Mouse (Mus musculus) kidney, postnatal 10 days (tissue): Measurements from ENCODE around the gene Mogat2.

Experiments used
- DNase-seq: peaks from one replicate; pipeline ENCODE4 v3.0.0; 2021; ENCODE audit warnings: mixed read lengths

Mogat2 gene

GRCm38 (mm10) chr7:99238417-99238816 is at the start of gene Mogat2:
TSS of gene Mogat2 (minus strand) at chr7:99238619.
- peak; percentile 56 for DNase-seq

DNA sequence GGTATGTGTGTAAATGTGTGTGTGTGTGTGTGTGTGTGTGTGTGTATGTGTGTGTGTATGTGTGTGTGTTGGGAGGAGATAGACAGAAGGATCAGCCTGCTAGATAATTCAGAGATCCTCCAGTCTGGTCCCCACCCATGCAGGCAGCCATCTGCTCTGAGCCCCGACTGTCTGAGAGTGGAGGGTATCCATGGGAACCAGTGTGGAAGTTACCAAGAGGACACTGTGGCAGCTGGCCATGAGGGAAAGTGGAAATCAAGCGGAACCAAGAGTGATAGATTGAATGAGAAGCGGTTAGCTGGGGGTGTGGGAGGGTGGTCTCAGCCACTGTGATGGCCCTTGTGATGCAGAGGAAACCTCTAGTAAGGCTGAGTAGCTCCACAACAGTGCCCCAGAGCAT is 48.9 kb upstream of the Mogat2 start:
- no peak for DNase-seq

DNA sequence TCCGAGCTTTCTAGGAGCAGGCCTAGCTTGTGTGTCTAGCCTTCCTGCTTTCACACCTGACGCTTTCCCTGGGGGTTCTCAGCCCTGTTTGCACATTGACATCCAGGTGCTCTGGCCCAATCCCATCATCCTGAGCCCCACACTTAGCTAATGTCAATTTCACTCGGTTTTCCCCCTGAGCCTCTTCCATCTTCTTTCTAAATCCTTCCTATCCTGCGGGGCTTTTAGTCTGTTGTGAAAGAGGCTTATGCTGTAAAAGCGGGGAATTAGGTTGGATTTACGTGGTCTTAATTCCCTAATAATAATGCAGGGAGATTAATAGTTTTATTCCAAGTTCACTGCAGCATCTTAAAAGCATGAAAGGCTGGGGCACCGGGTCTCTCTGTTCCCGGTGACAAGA is 41.2 kb upstream of the Mogat2 start:
- DNase-seq = no peak

DNA sequence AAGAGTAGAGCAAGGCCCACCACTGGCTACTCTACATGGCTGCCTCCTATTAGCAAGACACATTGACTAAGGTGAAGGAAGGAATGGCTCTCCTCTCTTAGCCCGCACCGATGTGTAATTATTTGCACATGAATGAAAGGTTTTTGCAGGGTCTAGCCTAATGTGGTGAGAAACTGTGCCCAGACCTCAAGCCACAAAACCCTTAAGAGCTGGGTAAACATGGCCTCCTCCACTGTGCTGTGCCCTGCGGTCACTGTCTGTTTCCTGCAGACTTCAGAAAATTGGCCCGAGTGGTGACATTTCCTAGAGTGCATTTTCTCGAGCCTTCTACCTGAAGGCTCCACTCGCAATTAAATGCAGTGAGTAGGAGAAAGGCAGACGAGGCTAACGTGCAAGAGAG is 39.9 kb upstream of the Mogat2 start:
- DNase-seq = no peak

- DNase-seq = no peak
Observed at GRCm38 (mm10) chr7:99276679-99277078, 38.3 kb upstream of the Mogat2 start.

GRCm38 (mm10) chr7:99275131-99275530 is 36.7 kb upstream of the Mogat2 start:
- no peak for DNase-seq

GRCm38 (mm10) chr7:99271630-99272029 is 33.2 kb upstream of the Mogat2 start:
- no peak for DNase-seq

GRCm38 (mm10) chr7:99268951-99269945 is 30.8 kb upstream of the Mogat2 start:
- DNase-seq = peak; percentile 15

GRCm38 (mm10) chr7:99268506-99268900 is 30.1 kb upstream of the Mogat2 start:
- DNase-seq = no peak

DNA sequence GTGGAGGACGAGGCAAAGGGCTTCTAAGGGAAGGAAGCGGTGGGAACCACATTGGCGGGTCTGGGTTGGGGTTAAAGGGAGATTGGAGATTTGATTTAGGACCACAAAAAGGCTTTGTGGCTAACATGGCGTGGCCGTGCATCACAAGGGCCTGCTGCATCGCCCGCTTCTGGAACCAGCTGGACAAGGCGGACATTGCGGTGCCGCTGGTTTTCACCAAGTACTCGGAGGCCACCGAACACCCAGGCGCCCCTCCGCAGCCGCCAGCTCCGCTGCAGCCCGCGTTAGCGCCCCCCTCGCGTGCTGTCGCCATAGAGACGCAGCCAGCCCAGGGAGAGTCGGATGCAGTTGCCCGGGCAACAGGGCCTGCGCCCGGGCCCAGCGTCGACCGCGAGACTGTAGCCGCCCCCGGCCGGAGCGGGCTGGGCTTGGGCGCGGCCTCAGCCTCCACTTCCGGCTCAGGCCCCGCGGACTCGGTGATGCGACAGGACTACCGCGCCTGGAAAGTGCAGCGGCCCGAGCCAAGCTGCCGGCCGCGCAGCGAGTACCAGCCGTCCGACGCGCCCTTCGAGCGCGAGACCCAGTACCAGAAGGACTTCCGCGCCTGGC is 29.6 kb upstream of the Mogat2 start:
- DNase-seq = peak; percentile 74

- DNase-seq = no peak
Observed at GRCm38 (mm10) chr7:99267251-99267896, 29.0 kb upstream of the Mogat2 start, which contains the start of gene Map6. TSS of gene Map6 (plus strand) at chr7:99267447.

DNA sequence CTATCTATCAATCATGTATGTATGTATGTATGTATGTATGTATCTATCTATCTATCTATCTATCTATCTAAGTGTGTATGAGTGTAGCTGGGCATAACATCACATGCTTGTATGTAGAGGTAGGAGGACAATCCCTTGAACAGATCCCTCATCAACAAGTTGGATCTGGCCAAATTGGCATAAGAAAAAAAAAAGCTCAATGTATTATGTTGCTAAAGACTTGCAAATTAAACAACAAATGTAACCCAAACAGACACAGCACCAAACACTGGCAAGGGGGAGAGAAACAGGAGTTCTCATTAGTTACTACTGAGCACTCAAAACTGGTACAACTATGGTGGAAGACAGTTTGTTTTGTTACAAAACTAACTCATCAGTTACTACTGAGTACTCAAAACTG is 26.2 kb upstream of the Mogat2 start:
- DNase-seq = no peak

GRCm38 (mm10) chr7:99263509-99263908 is 25.1 kb upstream of the Mogat2 start:
- DNase-seq = no peak

DNA sequence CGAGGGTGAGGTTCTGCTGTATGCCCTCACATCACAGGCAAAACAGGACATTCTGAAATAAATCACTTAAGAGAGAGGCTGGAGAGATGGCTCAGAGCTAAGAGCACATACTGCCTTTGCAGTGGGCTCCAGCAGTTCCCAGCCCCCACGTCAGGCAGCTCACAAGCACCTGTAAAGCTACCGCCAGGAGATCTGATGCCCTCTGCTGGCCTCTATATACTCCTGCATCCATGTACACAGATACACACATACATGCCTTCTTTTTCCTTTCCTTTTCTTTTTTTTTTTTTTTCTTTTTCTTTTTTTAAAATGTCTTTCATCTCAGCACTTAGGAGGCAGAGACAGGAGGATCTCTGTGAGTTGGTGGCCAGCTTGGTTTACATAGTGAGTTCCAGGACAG is 23.5 kb upstream of the Mogat2 start:
- no peak for DNase-seq

DNA sequence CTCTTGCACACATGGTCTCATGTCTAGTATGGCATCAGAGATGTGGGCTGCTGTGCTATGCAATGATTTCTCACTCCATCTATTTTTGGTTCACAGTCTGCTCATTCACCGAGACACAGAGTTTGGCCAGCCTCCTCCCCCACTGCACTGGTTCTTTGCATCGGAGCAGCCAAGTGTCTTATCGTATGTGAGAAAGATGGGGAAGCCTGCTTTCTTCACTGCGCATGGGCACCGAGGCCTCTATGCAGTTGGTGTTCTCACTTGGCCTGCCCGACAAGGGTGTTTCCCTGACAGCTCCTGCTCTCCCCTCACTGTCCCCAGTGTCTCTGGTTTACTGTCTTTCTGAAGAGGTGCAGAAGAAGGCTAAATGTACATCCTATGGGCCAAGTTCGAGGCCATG is 16.6 kb upstream of the Mogat2 start:
- no peak for DNase-seq

DNA sequence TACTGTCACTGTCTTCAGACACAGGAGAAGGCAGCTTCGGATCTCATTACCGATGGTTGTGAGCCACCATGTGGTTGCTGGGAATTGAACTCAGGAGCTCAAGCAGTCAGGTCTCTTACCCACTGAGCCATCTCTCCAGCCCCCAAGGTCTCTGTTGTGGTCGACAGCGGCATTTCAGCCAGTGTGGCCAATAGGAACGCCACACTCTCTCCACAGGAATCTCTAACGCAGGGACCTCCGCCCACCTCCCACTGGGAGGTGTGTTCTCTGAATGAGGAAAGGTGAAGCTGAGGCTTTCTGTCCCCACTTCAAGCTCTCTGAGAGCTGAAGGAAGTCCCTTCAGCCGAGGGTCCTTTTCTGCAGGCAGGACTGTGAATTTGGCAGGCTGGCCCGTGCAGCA is 12.0 kb upstream of the Mogat2 start:
- DNase-seq = no peak

DNA sequence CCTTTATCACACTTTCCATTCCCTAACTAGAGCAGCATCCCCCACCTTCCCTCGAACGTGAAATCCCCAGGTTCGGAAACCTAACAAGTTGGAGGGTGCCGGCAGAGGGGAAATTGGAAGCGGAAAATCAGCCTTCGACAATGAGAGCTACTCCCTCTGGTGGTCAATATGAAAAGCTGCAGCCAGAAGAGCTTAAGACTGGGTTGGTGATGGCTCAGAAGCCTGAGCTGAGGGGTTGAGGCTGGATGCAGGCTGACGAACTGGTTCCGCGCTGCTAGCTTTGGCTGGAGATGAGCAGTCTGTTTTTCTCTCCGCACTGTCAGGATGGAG is 11.1 kb upstream of the Mogat2 start:
- peak; percentile 50 for DNase-seq

GRCm38 (mm10) chr7:99248906-99249581 is 10.6 kb upstream of the Mogat2 start:
- DNase-seq = no peak

- no peak for DNase-seq
Observed at GRCm38 (mm10) chr7:99248157-99248742, 9.8 kb upstream of the Mogat2 start.

GRCm38 (mm10) chr7:99242097-99242496 is 3.7 kb upstream of the Mogat2 start:
- no peak for DNase-seq

DNA sequence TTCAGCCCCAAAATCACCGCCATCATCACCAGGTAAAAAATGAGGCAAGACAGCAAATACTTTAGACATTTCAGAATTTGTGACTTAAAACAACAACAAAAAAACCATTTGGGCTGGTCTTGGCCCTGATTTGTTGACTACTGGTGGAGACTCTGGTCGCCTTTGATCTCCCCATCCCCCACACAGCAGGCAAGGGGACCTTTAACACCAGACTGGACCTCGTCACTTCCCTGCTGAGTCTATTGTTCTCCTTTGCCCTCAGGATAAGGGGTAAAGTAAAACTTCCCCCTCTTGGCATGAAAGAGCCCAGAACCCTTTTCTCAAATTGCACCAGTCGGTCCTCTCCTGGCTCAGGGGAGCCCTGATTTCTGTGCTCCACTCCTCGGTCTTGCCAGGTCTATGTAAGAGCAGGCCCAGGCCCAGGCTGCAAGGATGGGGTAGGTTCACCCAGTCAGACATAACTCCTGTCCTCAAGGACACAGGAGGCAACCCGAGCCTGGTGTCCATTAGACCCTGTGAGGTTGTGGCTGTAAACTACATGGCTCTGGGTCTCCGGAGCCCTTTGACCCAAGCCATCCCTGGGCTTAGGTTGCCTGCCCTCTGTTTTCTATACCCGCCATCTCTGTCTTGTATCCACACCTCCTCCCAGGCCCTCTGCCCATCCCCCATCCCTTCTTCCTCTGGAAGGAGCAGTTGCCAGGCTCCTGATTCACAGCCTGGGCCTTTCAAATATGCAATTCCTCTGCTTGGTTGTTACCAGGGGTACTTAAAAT is 1.3 kb downstream of the Mogat2 start:
- DNase-seq = peak; percentile 42

DNA sequence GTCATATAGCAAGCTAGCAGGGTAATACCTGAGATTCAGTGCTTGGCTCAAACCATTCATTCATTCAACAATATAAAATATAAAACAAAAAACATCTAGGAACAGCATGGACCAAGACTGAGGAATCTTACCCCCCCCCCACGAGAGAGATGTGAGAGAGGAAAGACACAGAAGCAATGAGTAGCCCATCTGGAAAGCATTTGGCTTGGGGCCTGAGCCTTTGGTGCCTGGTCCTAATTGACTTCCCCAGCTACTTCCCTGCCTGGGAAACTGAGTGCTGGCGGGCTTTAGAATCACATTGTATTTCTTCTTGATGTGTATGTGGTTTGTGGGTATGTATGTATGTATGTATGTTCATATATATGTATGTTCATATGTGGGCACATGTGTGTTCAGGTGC is 2.8 kb downstream of the Mogat2 start:
- no peak for DNase-seq
